Mouse (Mus musculus) heart, adult 2 months (tissue): Measurements from ENCODE around the gene Camkk2.

Source experiments
- CTCF ChIP-seq: fragments of 200-600 bp; IDR thresholded peaks from 2 replicates; pipeline ENCODE4 v1.8.1; 2022; ENCODE audit warnings: antibody characterized with exemption, mild to moderate bottlenecking, moderate library complexity
- POLR2A ChIP-seq: fragments of 200-500 bp; IDR thresholded peaks from 2 replicates; pipeline ENCODE4 v1.6.1; 2011; ENCODE audit warnings: mild to moderate bottlenecking, low read depth, low read length, control low read depth; ENCODE audit not compliant: insufficient read depth

DNA sequence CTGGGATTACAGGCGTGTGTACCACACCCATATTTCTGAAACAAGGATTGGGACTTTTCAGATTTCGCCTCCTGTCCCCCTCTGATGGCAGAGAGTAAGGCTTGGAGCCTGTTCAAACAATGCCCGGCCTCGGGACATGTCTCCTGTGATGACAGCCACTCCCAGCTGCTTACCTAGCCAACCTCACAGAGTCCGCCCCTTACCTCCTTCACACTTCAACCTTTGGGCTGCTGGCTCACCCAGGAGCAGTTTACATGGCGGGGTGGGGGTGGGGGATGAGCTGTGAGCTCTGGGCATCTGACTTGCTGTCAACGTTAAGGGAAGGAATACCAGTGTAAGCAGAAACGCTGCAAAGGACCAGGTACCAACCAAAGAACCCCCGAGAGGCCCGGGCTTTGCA, 48.4 kb downstream of the Camkk2 start:
- no peak for TF ChIP-seq CTCF
- TF ChIP-seq POLR2A, result no peak
